Mouse (Mus musculus) cerebellum, adult 2 months (tissue): ENCODE measurements around the gene Gm49325. TPM values are rescaled to one million over a fixed set of nuclear protein-coding genes. Genes with fewer than 3 reads are reported as not detected.

ENCODE experiments used
- DNase-seq, 2 experiments: peaks; one replicate each; pipeline ENCODE4 v3.0.0; 2021
- H3K27ac ChIP-seq: fragments of 200-500 bp; 2 replicates; pipeline ENCODE4 v1.5.1; 2012; ENCODE audit warnings: low read length, control low read depth, inconsistent platforms; ENCODE audit not compliant: insufficient read depth
- H3K27me3 ChIP-seq: fragments of 200-500 bp; 2 replicates; pipeline ENCODE4 v1.6.1; 2012; ENCODE audit warnings: inconsistent platforms, mild to moderate bottlenecking, low read length, moderate library complexity; ENCODE audit not compliant: control insufficient read depth, insufficient read depth
- H3K4me1 ChIP-seq: fragments of 200-500 bp; 2 replicates; pipeline ENCODE4 v1.6.1; 2011; ENCODE audit warnings: low read length; ENCODE audit not compliant: control insufficient read depth, insufficient read depth
- H3K4me3 ChIP-seq: fragments of 200-500 bp; replicated peaks from 2 replicates; pipeline ENCODE3; 2011; ENCODE audit warnings: mild to moderate bottlenecking, low read depth, low read length, control low read depth; ENCODE audit not compliant: insufficient read depth
- CTCF ChIP-seq: fragments of 200-500 bp; IDR thresholded peaks from 2 replicates; pipeline ENCODE4 v1.5.1; 2011; ENCODE audit warnings: low read depth, mild to moderate bottlenecking, control low read depth, low read length, moderate library complexity, borderline replicate concordance; ENCODE audit not compliant: insufficient read depth
- POLR2A ChIP-seq: fragments of 200-500 bp; IDR thresholded peaks from 2 replicates; pipeline ENCODE4 v1.6.1; 2011; ENCODE audit warnings: low read length, control low read depth, borderline replicate concordance; ENCODE audit not compliant: insufficient read depth
- WGBS: fragments of 180-500 bp; shearing (Covaris S2); methylation state at CpG from one replicate; pipeline ENCODE4 v1.1.7; 2018; 5-methylcytosine and 5-hydroxymethylcytosine counted together
- polyA plus RNA-seq: library from polyadenylated mRNA; depleted of rRNA; stranded (reverse); fragments of >200 nt; gene quantifications from 2 replicates; pipeline ENCODE4 v1.2.3, GENCODE M21; 2012

Gene Gm49325
- polyA plus RNA-seq, 1 experiment: 37.7 TPM

GRCm38 (mm10) chr10:77591546-77591945 lies 14.5 kb upstream of the Gm49325 start:
- TF ChIP-seq POLR2A (no peak), CTCF (no peak)
- H3K27ac ChIP-seq: no peak overlapping the region
- no peak for DNase-seq
- peaks cover 23% of the 10 kb centered on the region for H3K4me1 ChIP-seq
- 76% methylated on average over 6 of the region's 6 CpGs for WGBS
- no peaks in the 10 kb centered on the region for H3K27me3 ChIP-seq
- no peak overlapping the region for H3K4me3 ChIP-seq

- no peak overlapping the region for H3K4me3 ChIP-seq
- H3K27me3 ChIP-seq: no peaks in the 10 kb centered on the region
- H3K4me1 ChIP-seq: no peaks in the 10 kb centered on the region
- no peak for DNase-seq
- WGBS: 83% methylated on average over 2 of the region's 2 CpGs
- H3K27ac ChIP-seq: no peak overlapping the region
- no peak for TF ChIP-seq POLR2A
- no peak for TF ChIP-seq CTCF
These were observed 9.9 kb upstream of the Gm49325 start for GRCm38 (mm10) chr10:77596060-77596459.

- Histone ChIP-seq H3K27me3 (no peaks in the 10 kb centered on the region), H3K4me3 (no peak overlapping the region), H3K4me1 (peaks cover 5% of the 10 kb centered on the region), H3K27ac (no peak overlapping the region)
- TF ChIP-seq POLR2A (no peak), CTCF (no peak)
- WGBS: 51% methylated on average over 4 of the region's 4 CpGs
- DNase-seq: no peak
These were observed 3.0 kb upstream of the Gm49325 start for GRCm38 (mm10) chr10:77603021-77603420.

GRCm38 (mm10) chr10:77604111-77604510 lies 1.9 kb upstream of the Gm49325 start:
- WGBS: 95% methylated on average over 6 of the region's 6 CpGs
- peak; percentile 17; the same call in 1 of the 2 replicates for TF ChIP-seq CTCF
- TF ChIP-seq POLR2A: no peak

GRCm38 (mm10) chr10:77604958-77605357 lies 1.0 kb upstream of the Gm49325 start:
- Histone ChIP-seq H3K4me3 (no peak overlapping the region), H3K27me3 (no peaks in the 10 kb centered on the region), H3K4me1 (peaks cover 10% of the 10 kb centered on the region), H3K27ac (no peak overlapping the region)
- DNase-seq: peak in 1 of 2 experiments; percentile 36
- TF ChIP-seq CTCF (no peak), POLR2A (no peak)
- 66% methylated on average over 5 of the region's 5 CpGs for WGBS

More at GRCm38 (mm10) chr10:77604111-77604510, 1.9 kb upstream of the Gm49325 start:
- H3K27ac ChIP-seq: no peak overlapping the region
- no peak overlapping the region for H3K4me3 ChIP-seq
- peaks cover 5% of the 10 kb centered on the region for H3K4me1 ChIP-seq
- DNase-seq: no peak
- no peaks in the 10 kb centered on the region for H3K27me3 ChIP-seq

GRCm38 (mm10) chr10:77605368-77605767 lies 629 bp upstream of the Gm49325 start:
- WGBS: 3% methylated on average over 1 of the region's 1 CpGs
- peak in 1 of 2 experiments; percentile 52 for DNase-seq
- no peaks in the 10 kb centered on the region for H3K27me3 ChIP-seq
- H3K27ac ChIP-seq: peak overlapping the region; percentile 85
- TF ChIP-seq POLR2A: no peak
- peak; percentile 56; the same call in 1 of the 2 replicates for TF ChIP-seq CTCF
- H3K4me1 ChIP-seq: peaks cover 14% of the 10 kb centered on the region
- H3K4me3 ChIP-seq: peak overlapping the region; percentile 70

- Histone ChIP-seq H3K4me1 (peaks cover 23% of the 10 kb centered on the region), H3K27me3 (no peaks in the 10 kb centered on the region), H3K4me3 (peak overlapping the region; percentile 70), H3K27ac (peak overlapping the region; percentile 78)
- DNase-seq: no peak
- TF ChIP-seq CTCF (no peak), POLR2A (no peak)
- 14% methylated on average over 7 of the region's 7 CpGs for WGBS
These were observed 858 bp downstream of the Gm49325 start for GRCm38 (mm10) chr10:77606855-77607254.

GRCm38 (mm10) chr10:77607441-77607840 lies 1.4 kb downstream of the Gm49325 start:
- peak overlapping the region; percentile 25 for H3K4me3 ChIP-seq
- 40% methylated on average over 5 of the region's 5 CpGs for WGBS
- H3K27ac ChIP-seq: no peak overlapping the region
- DNase-seq: peak in 1 of 2 experiments; percentile 48
- H3K27me3 ChIP-seq: no peaks in the 10 kb centered on the region
- no peak for TF ChIP-seq POLR2A
- TF ChIP-seq CTCF: no peak
- H3K4me1 ChIP-seq: peaks cover 23% of the 10 kb centered on the region

GRCm38 (mm10) chr10:77608589-77608988 lies 2.6 kb downstream of the Gm49325 start:
- DNase-seq: no peak
- no peaks in the 10 kb centered on the region for H3K27me3 ChIP-seq
- WGBS: 88% methylated on average over 8 of the region's 8 CpGs
- no peak for TF ChIP-seq POLR2A
- TF ChIP-seq CTCF: no peak
- H3K4me3 ChIP-seq: no peak overlapping the region
- H3K27ac ChIP-seq: no peak overlapping the region
- peaks cover 26% of the 10 kb centered on the region for H3K4me1 ChIP-seq
